Mouse (Mus musculus) E14TG2a.4 (cell line): ENCODE results near the gene Nfic.
A peak's percentile ranks its signal among the peaks of the same experiment; 100 is the strongest.
"Not testable (repeated sequence)": the region's sequence is repeated elsewhere in the genome, so short reads cannot be mapped to it uniquely, and the experiment has no call there.

Experiments used
- H3K27me3 ChIP-seq: 2 replicates; pipeline ENCODE4 v1.6.1; 2014; ENCODE audit warnings: low read length, control low read depth; ENCODE audit not compliant: insufficient read depth
- H3K36me3 ChIP-seq: 2 replicates; pipeline ENCODE4 v1.6.1; 2014; ENCODE audit warnings: low read length, control low read depth; ENCODE audit not compliant: insufficient read depth
- H3K4me1 ChIP-seq: replicated peaks from 2 replicates; pipeline ENCODE4 v1.6.1; 2014; ENCODE audit warnings: low read depth, low read length, control low read depth
- H3K4me3 ChIP-seq: replicated peaks from 2 replicates; pipeline ENCODE4 v1.5.1; 2014; ENCODE audit warnings: mild to moderate bottlenecking, low read length
- H3K9me3 ChIP-seq: 2 replicates; pipeline ENCODE4 v1.6.1; 2014; ENCODE audit warnings: low read length, control low read depth
- CTCF ChIP-seq: conservative IDR thresholded peaks from 2 replicates; pipeline ENCODE4 v1.5.1; 2014; ENCODE audit warnings: low read length
- NANOG ChIP-seq: IDR thresholded peaks from 2 replicates; pipeline ENCODE4 v1.6.1; 2014; ENCODE audit warnings: borderline replicate concordance, low read length, mixed read lengths
- POU5F1 ChIP-seq: IDR thresholded peaks from 2 replicates; pipeline ENCODE4 v1.6.1; 2014; ENCODE audit warnings: low read length, borderline replicate concordance

Nfic gene

GRCm38 (mm10) chr10:81451365-81451745 lies 4.1 kb downstream of the Nfic start:
- Histone ChIP-seq H3K4me3 (no peak overlapping the region), H3K9me3 (no peaks in the 10 kb centered on the region), H3K36me3 (no peaks in the 10 kb centered on the region), H3K27me3 (peaks cover 63% of the 10 kb centered on the region), H3K4me1 (peaks cover 24% of the 10 kb centered on the region)
- TF ChIP-seq POU5F1 (no peak), CTCF (no peak), NANOG (no peak)

- Histone ChIP-seq H3K9me3 (no peaks in the 10 kb centered on the region), H3K4me1 (peaks cover 23% of the 10 kb centered on the region), H3K27me3 (peaks cover 57% of the 10 kb centered on the region), H3K36me3 (no peaks in the 10 kb centered on the region), H3K4me3 (no peak overlapping the region)
- TF ChIP-seq NANOG (no peak), POU5F1 (no peak), CTCF (no peak)
These were observed 4.6 kb downstream of the Nfic start for GRCm38 (mm10) chr10:81450641-81451364.

GRCm38 (mm10) chr10:81450140-81450539 lies 5.3 kb downstream of the Nfic start:
- Histone ChIP-seq H3K36me3 (no peaks in the 10 kb centered on the region), H3K4me3 (no peak overlapping the region), H3K9me3 (no peaks in the 10 kb centered on the region), H3K4me1 (peaks cover 16% of the 10 kb centered on the region), H3K27me3 (peaks cover 51% of the 10 kb centered on the region)
- TF ChIP-seq CTCF = peak; percentile 94
- no peak for TF ChIP-seq NANOG
- no peak for TF ChIP-seq POU5F1

GRCm38 (mm10) chr10:81445516-81445915 lies 9.9 kb downstream of the Nfic start:
- H3K4me3 ChIP-seq, H3K9me3 ChIP-seq, H3K4me1 ChIP-seq, H3K36me3 ChIP-seq: not testable (repeated sequence)
- H3K27me3 ChIP-seq = peaks cover 14% of the 10 kb centered on the region

GRCm38 (mm10) chr10:81441019-81441418 lies 14.4 kb downstream of the Nfic start:
- Histone ChIP-seq H3K4me3 (no peak overlapping the region), H3K9me3 (no peaks in the 10 kb centered on the region), H3K36me3 (no peaks in the 10 kb centered on the region), H3K4me1 (no peaks in the 10 kb centered on the region), H3K27me3 (peaks cover 16% of the 10 kb centered on the region)
- no peak for TF ChIP-seq POU5F1
- TF ChIP-seq CTCF = peak; percentile 30

- TF ChIP-seq POU5F1 (no peak), NANOG (no peak), CTCF (no peak)
- no peaks in the 10 kb centered on the region for H3K9me3 ChIP-seq
- peaks cover 24% of the 10 kb centered on the region for H3K27me3 ChIP-seq
- peaks cover 38% of the 10 kb centered on the region for H3K4me1 ChIP-seq
- H3K36me3 ChIP-seq = no peaks in the 10 kb centered on the region
- H3K4me3 ChIP-seq = no peak overlapping the region
These were observed 20.0 kb downstream of the Nfic start for GRCm38 (mm10) chr10:81435436-81435835.

DNA sequence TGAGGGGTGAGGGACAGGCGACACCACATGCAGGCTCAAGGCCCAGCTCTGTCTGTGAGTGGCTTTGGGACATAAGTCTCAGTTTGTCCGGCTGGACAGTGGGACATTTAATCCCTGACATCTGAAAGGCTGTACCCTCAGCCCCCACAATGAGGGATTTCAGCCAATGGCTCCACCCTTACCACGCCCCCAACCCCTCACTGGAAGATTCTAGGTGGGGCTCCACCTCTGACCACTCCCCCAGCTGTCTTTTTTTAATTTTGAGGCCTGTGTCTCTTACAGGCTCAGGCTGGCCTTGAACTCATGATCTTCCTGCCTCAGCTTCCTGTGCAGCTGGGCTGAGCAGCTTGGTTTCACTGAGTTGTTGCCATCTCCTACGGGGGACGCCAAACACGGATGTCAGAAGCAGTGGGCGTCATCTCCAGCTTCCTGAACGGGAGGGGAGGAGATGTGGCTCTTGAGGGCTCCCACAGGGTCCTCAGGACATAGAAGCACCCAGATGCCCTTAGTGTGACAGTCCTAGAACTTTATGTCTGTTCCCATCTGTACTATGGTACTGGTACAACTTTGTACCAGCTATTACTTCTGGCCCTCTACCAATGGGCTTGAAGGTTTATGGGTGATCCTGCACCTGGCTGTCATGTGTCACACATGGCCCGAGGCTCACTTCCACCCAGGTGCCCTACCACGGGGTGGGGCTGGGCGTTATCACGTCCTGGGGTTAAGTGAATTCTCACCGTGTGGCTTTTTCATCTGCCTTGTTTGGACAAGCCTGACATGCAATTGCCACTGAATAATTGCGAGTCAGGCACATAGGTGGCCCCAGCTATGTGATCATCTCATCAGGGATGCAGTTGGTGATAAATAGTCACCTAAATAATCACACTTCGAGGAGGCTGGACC lies 20.8 kb downstream of the Nfic start:
- H3K4me1 ChIP-seq = peaks cover 40% of the 10 kb centered on the region
- no peaks in the 10 kb centered on the region for H3K36me3 ChIP-seq
- no peak for TF ChIP-seq CTCF
- no peak for TF ChIP-seq NANOG
- no peak overlapping the region for H3K4me3 ChIP-seq
- H3K9me3 ChIP-seq = no peaks in the 10 kb centered on the region
- peaks cover 20% of the 10 kb centered on the region for H3K27me3 ChIP-seq

DNA sequence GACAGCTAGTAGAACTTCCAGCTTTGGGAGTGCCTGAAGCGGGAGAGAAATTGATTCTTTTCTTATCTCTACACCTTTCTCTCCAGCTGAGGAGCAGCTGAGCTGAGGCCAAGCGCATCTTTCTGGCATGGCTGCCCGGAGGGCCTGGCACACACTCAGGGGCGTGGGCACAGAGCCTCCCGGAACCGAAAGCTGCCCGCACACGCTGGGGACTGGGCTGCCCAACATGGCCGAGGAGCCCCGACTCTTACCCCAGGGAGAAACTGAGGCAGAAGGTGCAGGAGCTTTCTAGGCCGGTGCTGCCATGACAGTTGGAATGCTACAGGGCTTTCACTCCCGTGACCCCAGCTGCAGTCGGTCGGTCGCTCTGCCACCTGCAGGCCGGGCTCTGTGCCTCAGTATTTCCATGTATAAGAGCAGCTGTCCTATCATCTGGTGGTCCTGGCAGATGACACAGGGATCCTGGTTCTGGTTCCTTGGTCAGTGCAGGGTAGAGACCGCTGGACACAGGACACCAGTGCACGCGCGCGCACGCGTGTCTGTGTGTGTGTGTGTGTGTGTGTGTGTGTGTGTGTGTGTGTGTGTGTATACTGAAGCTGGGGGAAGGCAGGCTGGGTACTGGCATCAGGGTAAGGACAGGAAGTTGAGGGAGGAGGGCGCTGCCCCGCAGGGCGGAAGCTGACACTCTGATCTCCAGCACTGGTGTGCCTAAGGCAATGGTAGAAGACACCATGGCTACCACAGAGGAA lies 21.7 kb downstream of the Nfic start:
- no peaks in the 10 kb centered on the region for H3K36me3 ChIP-seq

More for the DNA sequence above, 21.7 kb downstream of the Nfic start:
- Histone ChIP-seq H3K4me3 (0 out of 2 replicates have a peak overlapping the region, but pooled peaks have one; percentile 41), H3K9me3 (no peaks in the 10 kb centered on the region), H3K27me3 (peaks cover 20% of the 10 kb centered on the region), H3K4me1 (peaks cover 49% of the 10 kb centered on the region)
- no peak for TF ChIP-seq POU5F1
- TF ChIP-seq NANOG = no peak
